Mouse (Mus musculus) cerebellum, adult 2 months (tissue): Measurements from ENCODE around the gene Foxp1. TPM values are rescaled to one million over a fixed set of nuclear protein-coding genes. Genes with fewer than 3 reads are reported as not detected.

ENCODE experiments used
- DNase-seq, 2 experiments: peaks; one replicate each; pipeline ENCODE4 v3.0.0; 2021
- H3K27ac ChIP-seq: fragments of 200-500 bp; 2 replicates; pipeline ENCODE4 v1.5.1; 2012; ENCODE audit warnings: low read length, control low read depth, inconsistent platforms; ENCODE audit not compliant: insufficient read depth
- H3K27me3 ChIP-seq: fragments of 200-500 bp; 2 replicates; pipeline ENCODE4 v1.6.1; 2012; ENCODE audit warnings: inconsistent platforms, mild to moderate bottlenecking, low read length, moderate library complexity; ENCODE audit not compliant: control insufficient read depth, insufficient read depth
- H3K4me1 ChIP-seq: fragments of 200-500 bp; 2 replicates; pipeline ENCODE4 v1.6.1; 2011; ENCODE audit warnings: low read length; ENCODE audit not compliant: control insufficient read depth, insufficient read depth
- H3K4me3 ChIP-seq: fragments of 200-500 bp; replicated peaks from 2 replicates; pipeline ENCODE3; 2011; ENCODE audit warnings: mild to moderate bottlenecking, low read depth, low read length, control low read depth; ENCODE audit not compliant: insufficient read depth
- CTCF ChIP-seq: fragments of 200-500 bp; IDR thresholded peaks from 2 replicates; pipeline ENCODE4 v1.5.1; 2011; ENCODE audit warnings: low read depth, mild to moderate bottlenecking, control low read depth, low read length, moderate library complexity, borderline replicate concordance; ENCODE audit not compliant: insufficient read depth
- POLR2A ChIP-seq: fragments of 200-500 bp; IDR thresholded peaks from 2 replicates; pipeline ENCODE4 v1.6.1; 2011; ENCODE audit warnings: low read length, control low read depth, borderline replicate concordance; ENCODE audit not compliant: insufficient read depth
- WGBS: fragments of 180-500 bp; shearing (Covaris S2); methylation state at CpG from one replicate; pipeline ENCODE4 v1.1.7; 2018; 5-methylcytosine and 5-hydroxymethylcytosine counted together
- polyA plus RNA-seq: library from polyadenylated mRNA; depleted of rRNA; stranded (reverse); fragments of >200 nt; gene quantifications from 2 replicates; pipeline ENCODE4 v1.2.3, GENCODE M21; 2012

Gene Foxp1
- polyA plus RNA-seq, 1 experiment = 21.0 TPM

DNA sequence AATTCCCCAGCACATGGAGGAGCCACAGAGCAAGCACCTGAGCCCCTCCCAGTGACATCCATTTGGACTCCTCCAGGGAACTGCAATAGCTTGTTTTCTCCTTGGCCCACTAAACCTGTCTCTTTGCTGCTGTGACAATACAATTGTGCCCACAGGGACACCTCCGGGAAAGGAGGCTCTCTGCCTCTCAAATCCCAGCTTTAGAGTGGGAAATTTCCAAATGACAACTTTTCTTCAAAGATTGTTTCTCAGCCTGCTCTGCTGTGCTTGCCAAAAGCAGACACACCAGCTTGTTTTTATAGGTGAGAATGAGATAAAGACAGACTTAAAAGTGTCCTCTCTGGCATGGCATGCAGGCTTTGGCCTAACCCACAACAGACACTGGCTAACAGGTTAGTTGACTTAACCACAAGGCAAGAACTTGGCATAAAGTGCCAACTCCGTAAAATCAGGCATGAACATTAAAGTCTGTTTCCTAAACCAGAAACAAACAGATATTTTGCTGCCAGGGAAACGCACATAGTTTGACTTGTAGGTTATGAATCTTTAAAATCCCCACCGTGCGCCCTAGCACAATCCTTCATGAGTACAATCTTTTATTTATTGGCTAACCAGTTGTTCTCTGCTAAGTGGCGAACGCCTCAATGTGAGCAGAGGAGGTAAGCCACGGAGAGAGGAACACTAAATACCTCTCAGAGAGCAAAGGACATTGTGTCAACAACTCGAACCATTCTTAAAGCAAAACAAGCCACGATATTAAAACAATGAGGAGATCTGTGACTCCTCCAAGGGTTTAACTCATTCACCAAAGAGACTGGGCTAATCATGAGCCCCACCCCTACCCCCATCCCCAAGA is 379.4 kb downstream of the Foxp1 start:
- 84% methylated on average over 10 of the region's 10 CpGs for WGBS
- Histone ChIP-seq H3K27ac (no peak overlapping the region), H3K27me3 (no peaks in the 10 kb centered on the region), H3K4me1 (no peaks in the 10 kb centered on the region), H3K4me3 (no peak overlapping the region)
- no peak for DNase-seq
- TF ChIP-seq POLR2A (no peak), CTCF (no peak)

DNA sequence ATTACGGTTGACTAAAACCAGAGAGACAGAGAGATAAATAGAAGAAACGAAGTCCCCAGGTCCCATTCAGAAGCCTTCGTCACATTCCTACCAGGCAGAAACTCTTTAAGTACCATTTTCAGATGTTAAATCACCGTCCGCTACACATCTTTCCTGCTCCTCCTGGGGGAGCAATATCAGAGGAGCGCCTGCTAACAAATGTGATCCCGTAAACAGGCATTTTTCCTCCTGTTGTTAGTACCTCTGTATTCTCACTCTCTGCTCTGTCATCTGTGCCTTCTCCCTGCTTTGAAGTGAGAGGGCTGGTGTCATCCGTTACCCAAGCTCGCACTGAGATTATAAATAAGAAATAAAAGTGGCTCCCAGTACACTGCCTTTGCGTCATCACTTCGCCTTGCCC is 384.5 kb downstream of the Foxp1 start:
- no peaks in the 10 kb centered on the region for H3K27me3 ChIP-seq
- no peak for TF ChIP-seq POLR2A
- no peak for TF ChIP-seq CTCF
- H3K4me1 ChIP-seq = no peaks in the 10 kb centered on the region
- no peak overlapping the region for H3K27ac ChIP-seq
- no peak overlapping the region for H3K4me3 ChIP-seq
- no peak for DNase-seq
- WGBS = 89% methylated on average over 11 of the region's 11 CpGs

DNA sequence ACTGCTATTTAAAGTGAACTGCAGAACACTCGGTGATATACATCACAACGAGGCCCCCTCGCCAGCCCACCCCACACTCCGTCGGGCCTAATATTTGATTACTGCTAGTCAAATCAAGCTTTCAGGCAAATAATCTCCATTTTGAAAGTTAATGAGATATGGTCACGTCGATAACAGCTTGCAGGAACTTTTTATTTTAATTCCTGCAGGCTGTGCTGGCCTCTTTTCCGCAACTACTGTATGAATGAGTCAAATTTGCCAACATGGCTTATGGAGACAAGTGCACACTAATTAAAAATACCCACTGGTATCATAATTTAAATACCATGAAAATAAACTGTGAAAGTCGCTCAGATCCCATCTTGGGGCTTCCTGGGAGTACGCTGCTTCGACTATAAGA is 385.4 kb downstream of the Foxp1 start:
- no peak for DNase-seq

DNA sequence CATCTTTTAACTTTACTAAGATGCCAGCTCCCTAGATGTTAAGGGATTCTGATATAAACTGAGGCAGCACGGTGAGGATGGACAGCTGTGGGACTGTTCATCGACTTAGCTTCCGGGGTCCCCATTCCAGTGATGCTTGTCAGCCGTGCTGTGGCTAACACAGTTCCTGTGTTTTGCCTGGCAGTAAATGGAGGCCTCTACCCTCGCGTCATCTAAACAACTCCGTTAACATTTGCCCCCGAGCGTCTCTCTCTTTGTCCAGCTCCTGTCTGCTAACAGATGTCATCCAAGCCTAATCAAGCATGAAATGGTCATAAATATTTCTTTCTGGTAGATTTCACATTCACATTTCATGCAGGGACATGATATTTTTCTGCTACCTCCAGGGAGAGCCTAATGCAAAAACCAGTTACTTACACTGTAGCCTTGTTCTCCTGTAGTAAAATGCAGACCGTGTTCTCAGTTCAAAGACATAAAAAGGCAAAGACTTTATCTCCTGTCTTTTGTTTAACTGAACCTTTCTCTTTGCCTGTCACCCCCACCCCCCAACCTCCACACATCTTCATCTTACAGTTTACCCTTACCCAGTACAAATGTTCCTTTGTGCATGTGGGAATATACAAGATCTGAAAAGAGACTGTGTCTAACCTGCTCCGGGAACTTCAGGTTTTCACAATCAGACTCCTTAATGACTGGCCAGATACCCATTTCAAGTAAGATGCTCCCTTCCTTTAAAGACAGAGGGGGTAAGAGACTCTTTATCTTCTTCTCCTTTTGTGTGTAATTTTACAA is 386.4 kb downstream of the Foxp1 start:
- DNase-seq = no peak
- Histone ChIP-seq H3K27me3 (no peaks in the 10 kb centered on the region), H3K27ac (no peak overlapping the region), H3K4me3 (no peak overlapping the region), H3K4me1 (no peaks in the 10 kb centered on the region; the same call in 1 of the 2 replicates)
- TF ChIP-seq POLR2A = no peak
- TF ChIP-seq CTCF = no peak
- 51% methylated on average over 11 of the region's 11 CpGs for WGBS

More for the DNA sequence above, 385.4 kb downstream of the Foxp1 start:
- WGBS = 88% methylated on average over 11 of the region's 11 CpGs
- Histone ChIP-seq H3K4me3 (no peak overlapping the region), H3K4me1 (no peaks in the 10 kb centered on the region), H3K27me3 (no peaks in the 10 kb centered on the region), H3K27ac (no peak overlapping the region)
- TF ChIP-seq POLR2A (no peak), CTCF (no peak)

DNA sequence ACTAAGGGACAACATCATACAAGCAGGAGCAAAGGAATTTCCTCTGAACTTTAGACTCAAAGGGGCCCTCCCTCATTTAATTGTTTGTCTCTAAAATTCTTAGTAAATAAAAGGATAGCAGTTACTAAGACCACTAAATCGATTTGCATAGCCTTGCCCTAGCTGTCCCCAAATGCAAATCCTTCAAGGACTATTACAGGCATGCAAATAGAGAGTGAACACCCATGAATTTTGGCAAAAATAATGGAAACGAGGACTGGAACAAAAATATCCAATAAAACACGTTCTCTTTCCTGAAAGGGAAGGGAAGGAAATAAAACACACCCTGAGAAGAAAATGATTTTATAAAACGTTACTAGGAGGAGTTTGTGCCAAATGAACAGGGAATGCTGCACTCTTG is 390.7 kb downstream of the Foxp1 start:
- no peak overlapping the region for H3K27ac ChIP-seq
- WGBS = 62% methylated on average over 4 of the region's 4 CpGs
- H3K27me3 ChIP-seq = no peaks in the 10 kb centered on the region
- no peak overlapping the region for H3K4me3 ChIP-seq
- no peak for TF ChIP-seq CTCF
- no peak for TF ChIP-seq POLR2A
- H3K4me1 ChIP-seq = no peaks in the 10 kb centered on the region; the same call in 1 of the 2 replicates
- DNase-seq = no peak

DNA sequence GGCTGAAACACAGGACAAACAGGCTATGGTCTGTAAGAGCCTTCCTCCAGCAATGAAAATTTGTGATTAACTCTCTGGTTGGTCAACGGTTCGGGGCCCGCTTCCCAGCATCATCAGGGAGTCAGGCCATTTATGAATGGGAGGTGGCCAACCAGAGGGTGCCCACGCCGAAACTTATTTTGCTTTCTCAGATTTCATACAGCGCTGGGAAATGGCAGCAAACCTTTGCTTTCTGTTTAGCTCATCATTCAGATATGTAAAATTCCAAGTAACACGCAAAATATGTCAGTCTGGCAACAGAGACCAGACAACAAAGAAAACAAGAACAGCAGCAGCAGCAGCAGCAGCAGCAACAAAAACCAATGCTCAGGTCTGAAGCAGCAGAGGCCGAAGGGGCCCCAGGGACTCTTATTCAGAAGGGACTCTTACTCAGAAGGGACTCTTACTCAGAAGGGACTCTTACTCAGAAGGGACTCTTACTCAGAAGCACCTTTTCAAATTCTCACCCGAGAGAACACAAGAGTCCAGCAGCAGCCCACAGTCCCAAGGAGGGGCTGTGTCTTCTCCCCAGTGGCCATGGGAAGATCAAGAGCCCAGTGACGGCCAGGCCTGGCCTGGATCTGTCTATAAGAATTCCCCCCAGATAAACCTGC is 391.6 kb downstream of the Foxp1 start:
- H3K4me3 ChIP-seq = no peak overlapping the region
- TF ChIP-seq CTCF (no peak), POLR2A (no peak)
- no peaks in the 10 kb centered on the region; the same call in 1 of the 2 replicates for H3K4me1 ChIP-seq
- WGBS = 82% methylated on average over 10 of the region's 10 CpGs
- DNase-seq = no peak
- H3K27ac ChIP-seq = no peak overlapping the region
- H3K27me3 ChIP-seq = no peaks in the 10 kb centered on the region

DNA sequence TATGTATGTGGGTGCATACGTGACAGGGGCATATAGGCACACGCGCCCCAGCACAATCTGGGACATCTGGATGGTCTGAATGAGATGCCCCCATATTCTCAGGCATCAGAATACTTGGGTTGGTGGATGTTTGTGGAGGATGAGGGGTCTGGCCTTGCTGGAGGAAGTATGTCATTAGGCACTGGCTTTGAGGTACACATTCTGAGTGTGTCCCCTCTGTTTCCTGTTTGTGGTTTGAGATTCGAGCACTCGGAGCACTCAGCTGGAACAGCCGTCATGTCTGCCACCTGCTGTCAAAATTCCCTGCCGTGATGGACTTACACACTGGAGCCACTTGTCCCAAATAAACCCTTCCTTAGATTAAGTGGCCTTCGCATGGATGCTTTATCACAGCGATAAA is 395.8 kb downstream of the Foxp1 start:
- DNase-seq = no peak
- Histone ChIP-seq H3K27ac (no peak overlapping the region), H3K4me3 (no peak overlapping the region), H3K27me3 (no peaks in the 10 kb centered on the region), H3K4me1 (no peaks in the 10 kb centered on the region; the same call in 1 of the 2 replicates)
- WGBS = 79% methylated on average over 9 of the region's 9 CpGs
- no peak for TF ChIP-seq POLR2A
- no peak for TF ChIP-seq CTCF
